ENCODE assay signal across 8 mouse cellular contexts in genomic region chr9:108809188-108809587, GRCm38 (mm10). TPM values are rescaled to one million over a fixed set of nuclear protein-coding genes. Genes with fewer than 3 reads are reported as not detected.
DNase-seq lines count a peak whose midpoint lies in the region; ATAC-seq lines count a peak whose summit lies in the region.

No protein-coding gene starts in this region.

- intact Hi-C loops in left cerebral cortex, postnatal 36 days (cut with DNase I): no loop called here

- peaks cover 11% of the 10 kb centered on the region for H3K4me1 ChIP-seq in lung, embryonic 16.5 days (replicated peaks; ENCODE audit: control insufficient read depth, insufficient read depth, low read length)
- H3K4me1 ChIP-seq in stomach, embryonic 16.5 days (ENCODE audit: control insufficient read depth, insufficient read depth, low read length): peaks cover 15% of the 10 kb centered on the region

- no peaks in the 10 kb centered on the region for H3K27me3 ChIP-seq in lung, embryonic 16.5 days (ENCODE audit: control insufficient read depth, insufficient read depth, low read depth, low read length)
- H3K27me3 ChIP-seq in stomach, embryonic 16.5 days (ENCODE audit: control insufficient read depth, insufficient read depth, low read length): no peaks in the 10 kb centered on the region

- H3K9me3 ChIP-seq in lung, embryonic 16.5 days (ENCODE audit: control insufficient read depth, low read length): no peaks in the 10 kb centered on the region
- H3K9me3 ChIP-seq in stomach, embryonic 16.5 days (replicated peaks; ENCODE audit: control insufficient read depth, low read length): no peaks in the 10 kb centered on the region

- H3K36me3 ChIP-seq in lung, embryonic 16.5 days (ENCODE audit: control insufficient read depth, insufficient read depth, low read length): peaks cover 19% of the 10 kb centered on the region
- 0 out of 2 replicates have a peak, but pooled peaks cover 4% of the 10 kb centered on the region for H3K36me3 ChIP-seq in stomach, embryonic 16.5 days (ENCODE audit: control insufficient read depth, insufficient read depth, low read length)

- WGBS in lung, embryonic 16.5 days: 38% methylated on average over 5 of the region's 5 CpGs
- 64% methylated on average over 5 of the region's 5 CpGs for WGBS in stomach, embryonic 16.5 days

- DNase-seq in adrenal gland, postnatal 14 days: peak; percentile 39
- DNase-seq in adrenal gland, postnatal 10 days: no peak
- peak; percentile 97 for DNase-seq in heart, adult 11 months
- DNase-seq in kidney, adult 18-20 months: peak; percentile 45
- no peak for DNase-seq in left cerebral cortex, postnatal 36 days (ENCODE audit: low spot score in 2 of 2)
- no peak for DNase-seq in c-Kit-positive CD71-positive TER-119-positive erythroid progenitor cells, embryonic 14.5 days (ENCODE audit: low spot score)

- no peak overlapping the region for H3K27ac ChIP-seq in lung, embryonic 16.5 days (ENCODE audit: low read length)
- peak overlapping the region; percentile 29; the same call in 1 of the 2 replicates for H3K27ac ChIP-seq in stomach, embryonic 16.5 days (ENCODE audit: low read length)

- H3K4me2 ChIP-seq in lung, embryonic 16.5 days (ENCODE audit: low read depth, low read length): peak overlapping the region; percentile 87
- peak overlapping the region; percentile 93 for H3K4me2 ChIP-seq in stomach, embryonic 16.5 days (ENCODE audit: low read depth, low read length)

- H3K9ac ChIP-seq in lung, embryonic 16.5 days (ENCODE audit: low read length): peak overlapping the region; percentile 87; the same call in 1 of the 2 replicates
- H3K9ac ChIP-seq in stomach, embryonic 16.5 days (ENCODE audit: low read length): peak overlapping the region; percentile 88

- peak; percentile 27 for ATAC-seq in lung, embryonic 16.5 days (ENCODE audit: low read depth)
- no peak for ATAC-seq in stomach, embryonic 16.5 days (ENCODE audit: insufficient read depth, low FRiP score)

- H3K4me3 ChIP-seq in lung, embryonic 16.5 days (ENCODE audit: low read length): peak overlapping the region; percentile 82
- H3K4me3 ChIP-seq in stomach, embryonic 16.5 days (replicated peaks; ENCODE audit: low read length): peak overlapping the region; percentile 83; the same call in 1 of the 2 replicates

RNA-seq across cellular contexts. Expression of gene Nckipsd, which starts 1.0 kb away (rescaled TPM):
- 9.2 and 11.4 TPM in 2 replicates for total RNA-seq in adrenal gland, postnatal 14 days (2021)
- total RNA-seq in adrenal gland, postnatal 10 days (2021): 1 to 10 TPM; 6.9 to 9.5 TPM
- polyA plus RNA-seq in lung, embryonic 16.5 days (2015; fragmentation: Nextera tagmentation; extraction: Ambion mirVana): 13.2 and 15.4 TPM in 2 replicates
- polyA plus RNA-seq in stomach, embryonic 16.5 days (2015; fragmentation: Nextera tagmentation; extraction: Ambion mirVana): 13.7 and 14.2 TPM in 2 replicates
- total RNA-seq in left cerebral cortex, postnatal 36 days (2021): 10 to 100 TPM; 56.0 to 60.6 TPM

RNA-seq across cellular contexts. Expression of gene Celsr3, which starts 16.9 kb away (rescaled TPM):
- 3.9 and 4.9 TPM in 2 replicates for total RNA-seq in adrenal gland, postnatal 14 days (2021)
- total RNA-seq in adrenal gland, postnatal 10 days (2021): 1 to 10 TPM; 3.3 to 4.9 TPM
- 0.11 and 0.14 TPM in 2 replicates for polyA plus RNA-seq in lung, embryonic 16.5 days (2015; fragmentation: Nextera tagmentation; extraction: Ambion mirVana)
- 0.74 and 1.0 TPM in 2 replicates for polyA plus RNA-seq in stomach, embryonic 16.5 days (2015; fragmentation: Nextera tagmentation; extraction: Ambion mirVana)
- 10 to 100 TPM; 43.4 to 74.0 TPM for total RNA-seq in left cerebral cortex, postnatal 36 days (2021)

RNA-seq across cellular contexts. Expression of gene Ip6k2, which starts 25.6 kb away (rescaled TPM):
- 71.0 and 78.2 TPM in 2 replicates for total RNA-seq in adrenal gland, postnatal 14 days (2021)
- total RNA-seq in adrenal gland, postnatal 10 days (2021): 10 to 100 TPM; 74.2 to 82.0 TPM
- 62.1 and 68.1 TPM in 2 replicates for polyA plus RNA-seq in lung, embryonic 16.5 days (2015; fragmentation: Nextera tagmentation; extraction: Ambion mirVana)
- 64.8 and 65.3 TPM in 2 replicates for polyA plus RNA-seq in stomach, embryonic 16.5 days (2015; fragmentation: Nextera tagmentation; extraction: Ambion mirVana)
- total RNA-seq in left cerebral cortex, postnatal 36 days (2021): 100 to 1,000 TPM; 155 to 158 TPM

RNA-seq across cellular contexts. Expression of gene Slc26a6, which starts 43.9 kb away (rescaled TPM):
- total RNA-seq in adrenal gland, postnatal 14 days (2021): 8.4 and 13.3 TPM in 2 replicates
- total RNA-seq in adrenal gland, postnatal 10 days (2021): 10 to 100 TPM in 1 of 2 experiments, 1 to 10 TPM in 1; 9.8 to 13.8 TPM
- 10.0 and 11.2 TPM in 2 replicates for polyA plus RNA-seq in lung, embryonic 16.5 days (2015; fragmentation: Nextera tagmentation; extraction: Ambion mirVana)
- polyA plus RNA-seq in stomach, embryonic 16.5 days (2015; fragmentation: Nextera tagmentation; extraction: Ambion mirVana): 15.5 and 16.1 TPM in 2 replicates
- total RNA-seq in left cerebral cortex, postnatal 36 days (2021): 10 to 100 TPM; 18.1 to 24.3 TPM

Comparison
In these comparisons a context has a peak if more than half of its experiments do, and no peak if none do; other contexts are left out.
1. DNase-seq: peak in adrenal gland, postnatal 14 days (single experiment), heart, adult 11 months (single experiment) and kidney, adult 18-20 months (single experiment); none in adrenal gland, postnatal 10 days (single experiment), left cerebral cortex, postnatal 36 days (0 of 2) and c-Kit-positive CD71-positive TER-119-positive erythroid progenitor cells, embryonic 14.5 days (single experiment).